Mouse (Mus musculus): ENCODE measurements around the gene Nepro. TPM values are rescaled to one million over a fixed set of nuclear protein-coding genes. Genes with fewer than 3 reads are reported as not detected.

Gene Nepro
- total RNA-seq, 2 experiments from 2014 or later, result 4.4 to 5.6 TPM

GRCm38 (mm10) chr16:44766320-44766892, 42.3 kb downstream of the Nepro start:
- no peak for DNase-seq

- DNase-seq, result no peak
Observed at GRCm38 (mm10) chr16:44767506-44767905, 43.4 kb downstream of the Nepro start.

- DNase-seq, result no peak
Observed at GRCm38 (mm10) chr16:44767967-44768366, 43.9 kb downstream of the Nepro start.

- no peak for DNase-seq
Observed at GRCm38 (mm10) chr16:44772577-44772976, 48.5 kb downstream of the Nepro start.

- DNase-seq, result no peak
Observed at GRCm38 (mm10) chr16:44773673-44774072, 49.6 kb downstream of the Nepro start.

- no peak for DNase-seq
Observed at GRCm38 (mm10) chr16:44774201-44774600, 50.1 kb downstream of the Nepro start.

- DNase-seq, result no peak
Observed at GRCm38 (mm10) chr16:44778538-44779147, 54.5 kb downstream of the Nepro start.

- no peak for DNase-seq
Observed at GRCm38 (mm10) chr16:44779494-44779893, 55.4 kb downstream of the Nepro start.

GRCm38 (mm10) chr16:44780751-44781150, 56.6 kb downstream of the Nepro start:
- no peak for DNase-seq

Other genes with a start within 250 kb of the Nepro start
- 10 to 100 TPM; 14.0 to 15.9 TPM for gene Boc, start 165.4 kb upstream of the Nepro start, total RNA-seq (2021)
- gene Gtpbp8, start 22.1 kb downstream of the Nepro start, total RNA-seq (2021), result 10 to 100 TPM; 13.0 to 13.2 TPM
- under 1 TPM; 0.28 to 0.70 TPM for gene Cd200r1, start 41.4 kb downstream of the Nepro start, total RNA-seq (2021)
- gene Cd200r4, start 87.4 kb downstream of the Nepro start, total RNA-seq (2021), result not detected
- not detected for gene Cd200r2, start 142.8 kb downstream of the Nepro start, total RNA-seq (2021)
- under 1 TPM; 0.26 to 0.43 TPM for gene Cd200r3, start 219.4 kb downstream of the Nepro start, total RNA-seq (2021)